Mouse (Mus musculus): Measurements from ENCODE around the gene Aox3.

The Aox3 gene

DNA sequence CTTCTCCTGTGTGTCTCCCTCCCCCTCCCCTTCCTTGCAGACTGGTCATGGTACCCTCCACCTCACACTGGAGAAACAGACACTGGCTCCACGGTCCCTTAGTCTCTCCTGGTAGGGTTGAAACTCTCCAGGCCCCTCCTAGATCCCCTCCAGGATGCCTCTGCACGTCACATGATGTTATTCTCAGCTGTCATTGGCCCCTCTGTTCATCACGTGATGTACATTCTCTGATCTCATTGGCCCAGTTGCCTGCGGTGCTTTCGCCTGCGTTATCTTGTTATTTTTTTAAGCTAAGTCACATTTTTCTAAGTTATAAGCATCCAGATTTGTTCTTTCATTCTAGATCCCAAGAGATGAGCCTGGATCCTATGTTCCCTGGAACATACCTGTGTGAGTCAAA is 7.2 kb upstream of the Aox3 start:
- DNase-seq (ENCODE audit: low spot score in 2 of 2) = no peak

DNA sequence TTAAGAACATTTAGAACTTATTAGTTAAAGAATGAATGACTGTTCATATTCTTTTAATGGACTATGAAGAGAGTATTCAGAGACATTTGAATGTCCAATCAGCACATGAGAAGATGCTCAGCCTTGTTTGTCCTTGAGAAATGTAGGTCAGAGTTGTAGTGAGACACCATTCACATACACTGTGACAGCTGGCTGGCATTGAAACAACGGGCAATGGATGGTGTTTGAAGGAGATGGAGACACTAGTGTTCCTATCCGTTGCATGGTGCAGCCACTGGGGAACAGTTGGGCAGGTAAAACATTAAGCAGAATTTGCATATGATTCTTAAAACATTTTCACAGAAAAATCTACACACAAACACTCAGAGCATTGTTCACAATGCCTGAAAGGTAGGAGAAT is 5.9 kb upstream of the Aox3 start:
- no peak for DNase-seq (ENCODE audit: low spot score in 2 of 2)

DNA sequence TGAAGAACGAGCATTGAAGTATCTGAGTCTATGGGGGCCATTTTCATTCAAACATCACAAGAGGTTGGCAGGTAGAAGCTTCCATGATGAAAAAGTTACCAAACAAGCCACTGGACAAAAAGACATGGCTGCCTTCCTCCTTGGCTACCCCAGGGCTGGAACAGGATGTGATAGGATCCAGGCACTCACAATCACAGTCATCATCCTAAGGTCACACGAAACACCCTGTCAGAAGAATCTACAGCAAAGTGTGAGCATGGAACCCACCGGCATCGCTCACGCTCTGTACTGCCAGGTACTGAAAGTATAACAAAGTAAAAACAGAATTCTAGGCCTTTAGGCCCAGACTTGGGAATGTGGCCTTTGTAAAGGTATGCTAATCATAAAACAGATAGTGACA is 2.7 kb upstream of the Aox3 start:
- DNase-seq (ENCODE audit: low spot score in 2 of 2) = no peak

DNA sequence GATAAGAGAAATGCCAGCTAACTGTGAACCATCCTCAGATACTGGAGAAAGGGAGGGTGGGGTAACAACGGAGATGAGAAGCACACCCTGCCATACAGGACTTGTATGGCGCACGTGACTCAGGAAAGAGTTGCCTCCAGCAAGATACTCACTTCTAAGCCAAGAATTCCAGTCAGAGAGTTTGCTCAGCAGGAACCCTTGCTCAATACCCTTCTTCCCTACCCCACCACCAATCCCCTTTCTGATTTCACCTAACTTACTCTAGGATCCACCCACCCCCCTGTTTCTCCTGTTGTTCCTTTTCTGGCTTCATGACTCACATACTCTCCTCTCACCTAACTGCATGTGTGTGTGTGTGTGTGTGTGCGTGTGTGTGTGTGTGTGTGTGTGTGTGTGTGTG is 1.6 kb upstream of the Aox3 start:
- DNase-seq (ENCODE audit: low spot score in 2 of 2) = no peak

DNA sequence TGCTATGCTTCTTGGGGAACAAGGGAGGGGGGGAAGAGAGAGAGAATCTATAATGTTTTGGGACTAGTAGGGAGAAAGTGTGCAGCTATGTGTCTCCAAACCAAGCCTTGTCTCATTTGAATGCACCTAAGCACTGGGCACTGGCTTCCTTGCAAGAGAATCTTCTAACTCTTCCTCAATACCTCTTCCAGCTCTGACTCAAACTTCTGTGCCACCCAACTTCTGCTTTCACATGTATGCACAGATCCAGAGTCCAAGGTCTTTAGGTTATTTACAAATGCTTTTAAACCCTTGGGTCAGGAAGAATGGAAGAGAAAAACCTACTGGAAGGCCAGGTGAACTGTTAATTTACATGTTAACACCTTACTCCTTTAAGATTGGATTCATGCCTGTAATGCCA is 511 bp downstream of the Aox3 start:
- DNase-seq (ENCODE audit: low spot score in 2 of 2) = no peak

DNA sequence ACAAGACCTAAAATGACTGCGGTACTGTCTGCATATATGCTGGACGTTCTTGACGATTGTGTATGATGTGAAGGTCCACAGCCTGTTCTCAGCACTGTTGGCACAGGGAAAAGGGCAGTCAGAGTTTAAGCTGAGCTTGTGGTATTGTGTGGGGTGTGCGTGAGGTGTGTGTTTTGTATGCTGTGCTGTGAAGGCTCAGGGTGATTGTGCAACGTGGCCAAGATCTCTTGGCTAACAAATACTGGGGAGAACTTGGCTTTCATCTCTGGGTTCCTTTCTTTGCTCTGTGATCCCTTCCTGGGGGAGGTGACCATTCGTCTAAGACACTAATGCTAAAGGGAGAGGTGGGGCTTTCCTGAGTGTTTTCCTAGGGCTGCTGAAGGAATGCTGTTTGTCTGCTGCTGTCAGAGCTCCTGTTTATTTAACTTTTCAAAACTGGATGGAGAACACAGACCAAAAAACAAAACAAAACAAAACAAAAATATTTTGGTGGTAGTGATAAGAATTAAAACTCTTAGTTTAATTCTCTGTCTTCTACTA is 1.2 kb downstream of the Aox3 start:
- DNase-seq (ENCODE audit: low spot score in 2 of 2) = no peak

DNA sequence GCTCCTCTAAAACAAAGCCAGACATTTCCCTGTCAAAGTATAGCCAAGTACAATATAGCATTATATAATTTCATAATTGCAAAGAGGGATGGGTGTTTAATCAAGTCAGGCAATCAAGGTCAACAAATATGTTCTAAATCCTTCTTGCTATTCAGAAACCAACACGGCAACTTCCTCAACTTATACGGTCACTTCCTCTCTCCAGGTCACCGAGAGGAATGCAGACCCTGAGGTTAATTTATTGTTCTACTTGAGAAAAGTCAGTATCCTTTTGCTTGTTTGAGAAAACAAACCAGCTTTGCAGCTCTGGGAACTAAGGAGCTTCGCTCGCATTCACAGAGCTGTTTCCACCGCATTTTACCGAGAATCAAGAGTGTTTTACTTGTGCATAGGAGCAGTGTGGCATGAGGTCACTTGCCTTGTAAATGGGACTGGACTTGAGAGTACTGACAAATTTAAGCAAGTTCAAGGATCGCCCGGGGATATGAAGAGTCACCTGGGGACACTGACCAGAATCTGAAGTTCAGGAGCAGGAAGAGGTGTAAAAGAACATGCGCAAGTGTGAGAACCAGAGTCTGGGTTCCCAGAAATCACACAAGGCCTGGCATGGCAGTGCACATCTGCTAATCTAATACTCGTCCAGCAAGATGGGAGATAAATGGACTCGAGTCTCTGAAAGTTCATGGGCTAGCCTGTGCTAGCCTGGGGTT is 1.9 kb downstream of the Aox3 start:
- no peak for DNase-seq (ENCODE audit: low spot score in 2 of 2)

DNA sequence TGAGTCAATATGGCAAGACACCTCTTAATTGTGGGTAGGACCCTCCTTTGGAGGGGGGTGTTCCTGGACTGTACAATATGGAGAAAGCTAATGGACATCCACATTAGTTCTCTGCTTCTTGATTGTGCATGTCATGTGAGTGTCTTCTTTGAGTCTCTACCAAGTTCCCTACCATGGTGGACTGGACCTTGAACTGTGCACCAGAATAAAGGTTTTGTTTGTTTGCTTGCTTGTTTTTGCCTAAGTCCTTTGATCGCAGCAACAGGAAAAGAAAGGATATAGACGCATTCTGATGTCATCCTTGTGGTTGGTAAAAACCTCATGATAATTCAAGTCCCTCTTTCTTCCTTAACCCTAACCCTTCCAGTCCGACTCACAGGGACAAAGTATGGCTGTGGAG is 5.3 kb downstream of the Aox3 start:
- DNase-seq (ENCODE audit: low spot score in 2 of 2) = no peak

DNA sequence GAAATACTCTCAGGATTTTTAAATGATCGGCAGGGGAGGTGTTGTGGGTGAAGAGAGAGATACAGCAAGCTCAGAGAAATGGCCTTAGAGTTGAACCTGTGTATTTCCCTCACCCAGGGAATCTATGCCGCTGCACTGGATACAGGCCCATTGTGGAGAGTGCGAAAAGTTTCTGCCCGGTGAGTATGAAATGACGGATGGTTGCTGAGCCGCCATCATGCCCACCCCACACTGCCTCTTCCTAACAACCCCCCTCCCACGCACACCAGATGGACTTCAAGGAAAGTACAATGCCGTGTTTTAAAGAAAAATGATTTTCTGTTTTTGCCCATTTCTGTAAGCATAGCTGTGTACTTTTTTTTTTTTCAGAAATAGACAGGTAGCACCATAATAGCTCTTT is 12.0 kb downstream of the Aox3 start:
- no peak for DNase-seq (ENCODE audit: low spot score in 2 of 2)

DNA sequence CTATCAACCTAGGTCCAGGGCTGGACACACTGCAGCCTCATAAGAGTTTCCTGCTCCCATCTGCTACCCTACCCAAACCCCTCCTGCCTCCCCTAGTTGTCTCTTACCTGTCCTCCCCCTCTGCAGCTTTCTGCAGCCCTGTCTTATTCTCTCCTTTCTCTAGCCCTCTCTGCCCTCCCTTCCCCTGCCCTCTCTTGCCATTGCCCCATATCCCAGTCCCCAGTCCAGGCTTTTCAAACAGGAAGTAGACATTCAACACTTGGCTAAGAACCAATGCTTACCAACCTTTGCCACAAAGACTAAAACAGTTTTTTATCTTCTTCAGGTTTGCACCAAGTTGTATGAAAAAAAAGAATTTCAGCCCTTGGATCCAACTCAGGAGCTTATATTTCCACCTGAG is 25.0 kb downstream of the Aox3 start:
- no peak for DNase-seq (ENCODE audit: low spot score in 2 of 2)

DNA sequence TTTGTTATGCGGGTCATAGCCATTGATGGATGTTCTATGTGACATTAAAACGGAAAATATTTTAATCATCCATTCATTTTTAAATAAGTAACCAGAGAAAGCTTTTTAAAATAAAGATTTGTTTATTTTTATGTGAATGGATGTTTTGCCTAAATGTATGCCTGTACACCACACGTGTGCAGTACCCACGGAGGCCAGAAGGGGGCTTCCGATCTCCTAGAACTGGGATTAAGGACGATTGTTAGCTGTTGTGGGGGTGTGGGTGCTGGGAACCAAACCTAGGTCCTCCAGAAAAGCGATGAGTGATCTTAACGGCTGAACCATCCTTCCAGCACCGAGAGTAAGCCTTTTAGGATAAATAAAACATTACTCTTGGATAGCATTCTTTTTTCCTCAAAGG is 26.1 kb downstream of the Aox3 start:
- no peak for DNase-seq (ENCODE audit: low spot score in 2 of 2)

DNA sequence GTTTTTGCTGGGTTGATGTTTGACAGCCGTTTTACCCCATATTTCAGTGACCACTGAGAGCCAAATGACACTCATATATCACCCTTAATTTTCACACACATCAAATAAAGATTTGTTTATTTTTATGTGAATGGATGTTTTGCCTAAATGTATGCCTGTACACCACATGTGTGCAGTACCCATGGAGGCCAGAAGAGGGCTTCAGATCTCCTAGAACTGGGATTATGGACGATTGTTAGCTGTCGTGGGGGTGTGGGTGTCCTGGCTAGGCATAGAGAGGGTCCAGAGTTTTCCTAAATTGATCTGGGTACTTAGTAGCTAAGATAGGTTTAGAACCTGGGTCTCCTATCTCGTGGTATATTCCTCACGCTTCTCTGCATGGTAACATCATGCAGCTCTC is 27.7 kb downstream of the Aox3 start:
- no peak for DNase-seq (ENCODE audit: low spot score in 2 of 2)

DNA sequence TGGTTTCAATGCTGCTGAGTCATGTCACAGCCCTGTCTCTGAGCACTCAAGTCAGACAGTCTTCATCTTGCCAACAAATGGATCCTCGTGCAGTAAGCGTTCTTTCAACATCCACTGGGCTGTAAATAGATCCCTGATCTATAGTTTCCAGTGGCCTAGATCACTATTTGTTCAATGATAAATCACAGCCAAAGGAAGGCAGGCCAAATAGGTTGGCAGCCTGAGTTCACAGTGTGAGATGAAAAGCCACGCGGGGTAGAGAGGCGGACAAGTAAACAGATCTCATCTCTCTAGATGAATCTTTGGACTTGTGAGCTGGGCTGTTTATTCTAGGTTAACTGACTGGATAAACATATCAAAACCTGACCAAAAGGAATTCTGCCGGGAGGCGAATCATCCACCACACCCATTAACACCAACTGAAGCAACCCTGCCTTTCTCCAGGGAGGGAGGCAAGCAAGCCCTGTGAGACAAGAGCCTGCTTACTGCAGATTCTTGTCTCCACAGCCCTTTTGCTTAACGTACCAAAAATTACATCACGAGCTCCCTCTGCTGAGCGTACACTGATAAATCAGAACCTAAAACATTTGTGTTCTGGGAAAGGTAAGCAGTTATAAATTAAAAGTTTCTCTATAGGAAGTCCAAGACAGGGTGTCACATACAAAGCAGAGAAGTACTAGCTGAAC is 31.6 kb downstream of the Aox3 start:
- DNase-seq (ENCODE audit: low spot score in 2 of 2) = peak in 1 of 2 experiments; percentile 3

DNA sequence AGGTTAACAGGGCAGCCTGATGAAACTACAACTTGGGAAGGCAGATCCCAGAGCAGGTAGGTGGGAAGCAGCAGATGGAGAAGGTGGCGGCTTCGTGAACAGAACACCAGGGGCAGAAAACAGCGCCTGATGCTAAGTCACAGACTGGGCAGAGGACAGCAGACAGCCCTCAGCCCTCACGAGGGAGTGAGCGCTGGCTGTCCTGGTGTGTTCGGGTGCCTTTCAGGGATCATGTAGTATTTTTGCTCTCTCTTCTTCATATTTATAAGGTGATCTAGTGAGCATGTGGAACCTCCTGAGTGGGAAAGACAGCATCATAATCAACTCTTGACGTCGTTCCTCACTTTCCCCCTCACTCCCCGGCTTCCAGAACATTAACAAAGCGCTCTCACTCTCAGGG is 33.1 kb downstream of the Aox3 start:
- DNase-seq (ENCODE audit: low spot score in 2 of 2) = no peak

DNA sequence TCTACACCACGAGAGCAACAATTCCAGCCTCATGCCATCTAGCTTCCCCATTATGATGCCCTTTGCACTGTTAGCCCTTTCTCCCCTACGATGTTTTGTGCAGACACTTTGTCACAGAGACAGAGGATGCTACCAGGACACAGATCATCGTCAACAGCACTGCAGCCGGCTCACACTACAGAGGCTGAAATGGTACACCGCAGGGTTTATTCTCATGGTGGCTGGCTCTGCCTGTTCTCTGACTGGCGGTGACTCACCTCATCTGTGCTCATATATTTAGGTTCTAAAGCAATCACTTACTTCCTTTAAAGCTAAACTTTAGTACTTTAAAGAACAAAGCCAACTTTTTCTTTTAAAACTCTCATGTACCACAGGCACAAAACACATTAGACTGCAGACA is 34.8 kb downstream of the Aox3 start:
- no peak for DNase-seq (ENCODE audit: low spot score in 2 of 2)

DNA sequence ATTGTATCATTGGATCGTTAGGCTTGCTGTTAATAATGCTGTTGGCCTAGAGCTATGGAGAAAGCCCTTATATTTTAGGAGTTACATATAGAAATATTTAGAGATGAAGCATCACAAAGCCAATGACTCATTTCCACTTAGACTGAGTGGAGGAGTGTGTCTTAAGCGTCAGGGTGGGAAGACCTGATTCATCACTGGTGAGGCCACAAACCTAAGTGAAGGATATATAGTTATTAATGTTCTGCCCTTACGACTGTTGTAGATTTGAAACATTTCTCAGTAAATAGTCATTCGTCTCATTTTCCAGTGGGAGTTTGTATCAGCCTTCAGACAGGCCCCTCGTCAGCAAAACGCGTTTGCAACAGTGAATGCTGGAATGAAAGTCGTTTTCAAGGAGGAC is 39.3 kb downstream of the Aox3 start:
- no peak for DNase-seq (ENCODE audit: low spot score in 2 of 2)

DNA sequence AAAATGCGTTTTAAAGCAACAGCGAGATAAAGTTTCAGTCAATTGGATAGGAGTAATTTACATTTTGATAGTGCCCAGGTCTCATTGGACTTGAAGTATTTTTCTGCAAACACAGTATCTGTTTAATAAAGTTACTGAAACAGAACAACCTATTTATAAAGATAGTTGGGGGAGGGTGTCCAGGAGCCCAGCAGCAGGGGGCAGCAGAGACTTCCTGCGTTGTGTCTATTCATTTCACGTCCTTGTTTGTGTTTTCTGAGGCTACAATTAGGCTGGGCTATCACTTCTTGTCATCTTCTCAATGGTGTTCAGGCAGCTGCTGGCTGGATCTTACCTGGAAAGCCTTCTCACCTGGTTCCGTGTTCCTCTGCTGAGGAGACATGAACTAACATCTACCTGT is 43.8 kb downstream of the Aox3 start:
- DNase-seq (ENCODE audit: low spot score in 2 of 2) = peak in 1 of 2 experiments; percentile 4

DNA sequence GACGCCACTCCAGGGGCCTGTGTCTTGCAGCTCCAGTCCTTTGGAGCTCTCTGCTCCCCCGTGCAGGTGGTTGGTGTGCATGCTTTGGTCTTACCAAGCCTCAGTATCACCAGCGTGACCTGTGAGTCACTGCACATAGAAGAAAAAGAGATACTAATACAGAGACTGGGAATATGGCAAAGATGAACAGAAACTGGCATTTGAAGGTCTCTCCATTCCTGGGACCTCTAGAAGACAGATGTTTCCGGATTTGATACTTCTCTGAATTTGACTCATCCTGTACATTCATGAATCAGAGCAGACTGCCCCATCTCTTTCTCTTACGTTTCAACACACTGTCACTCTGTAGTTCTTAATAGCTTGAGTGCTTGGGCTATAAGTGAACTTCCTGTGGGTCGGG is 57.0 kb downstream of the Aox3 start:
- no peak for DNase-seq (ENCODE audit: low spot score in 2 of 2)

DNA sequence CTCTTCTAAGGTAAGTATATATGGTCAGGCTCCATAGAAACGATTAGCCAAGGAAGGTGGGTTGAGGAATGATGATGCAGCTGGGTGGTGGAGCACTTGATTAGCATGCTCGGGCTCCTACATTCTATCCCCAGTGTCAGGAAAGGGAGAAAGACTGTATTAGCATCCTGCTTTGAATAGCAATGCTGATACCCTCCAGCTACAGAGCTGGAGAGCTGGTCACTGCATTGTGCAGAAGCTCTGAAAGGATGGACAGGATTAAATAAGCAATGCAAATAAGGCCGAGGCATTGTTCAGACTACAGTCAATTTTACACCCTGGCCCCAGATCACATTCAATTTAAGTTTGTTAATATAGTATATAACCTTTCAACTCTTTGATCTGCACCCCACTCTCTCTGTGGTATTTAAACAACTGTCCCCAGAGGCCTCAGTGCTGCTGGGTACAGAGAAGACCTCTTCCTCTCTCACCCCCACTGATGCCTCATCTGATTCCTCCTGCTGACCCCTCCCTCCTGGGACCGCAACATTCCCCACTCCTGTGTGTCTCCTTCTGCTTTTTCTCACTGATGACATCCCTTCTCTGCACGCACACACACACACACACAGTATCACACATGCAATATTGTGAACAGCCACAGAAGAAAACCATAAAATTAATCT is 75.7 kb downstream of the Aox3 start:
- DNase-seq (ENCODE audit: low spot score in 2 of 2) = no peak

DNA sequence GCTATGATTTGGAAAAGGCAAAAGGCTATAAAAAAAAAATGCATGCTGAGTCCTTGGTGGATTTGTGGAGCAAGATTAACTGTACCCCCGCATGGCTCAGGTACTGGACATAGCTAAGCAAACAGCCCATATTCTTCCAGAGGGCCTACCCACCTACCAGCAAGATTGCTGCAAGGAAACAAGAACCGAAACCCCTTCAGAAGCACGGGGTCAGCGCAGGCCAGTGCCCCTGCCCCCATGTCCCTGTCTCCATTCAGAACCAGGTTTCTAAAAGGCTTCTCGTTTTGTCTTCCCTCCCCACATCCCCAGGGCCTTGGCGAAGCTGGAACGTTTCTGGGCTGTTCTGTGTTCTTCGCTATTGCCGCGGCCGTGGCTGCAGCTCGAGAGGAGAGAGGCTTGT is 81.4 kb downstream of the Aox3 start:
- no peak for DNase-seq (ENCODE audit: low spot score in 2 of 2)

DNA sequence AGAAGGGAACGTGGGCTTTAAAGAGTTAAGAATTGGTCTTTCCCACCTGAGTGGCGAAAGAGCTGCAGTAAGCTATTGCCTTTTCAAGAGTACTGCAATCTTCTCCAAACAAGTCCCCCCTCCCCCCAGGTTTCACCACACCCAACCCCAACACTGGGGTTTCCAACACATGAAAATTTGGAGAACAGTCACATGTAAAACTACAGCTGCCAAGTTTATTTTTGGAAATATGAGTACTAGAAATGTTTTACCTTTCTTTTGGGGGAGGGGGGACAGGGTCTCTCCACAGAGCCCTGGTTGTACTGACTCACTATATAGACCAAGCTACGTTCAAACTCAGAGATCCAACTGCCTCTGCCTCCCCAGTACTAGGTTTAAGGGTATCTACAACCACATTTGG is 82.1 kb downstream of the Aox3 start:
- no peak for DNase-seq (ENCODE audit: low spot score in 2 of 2)

DNA sequence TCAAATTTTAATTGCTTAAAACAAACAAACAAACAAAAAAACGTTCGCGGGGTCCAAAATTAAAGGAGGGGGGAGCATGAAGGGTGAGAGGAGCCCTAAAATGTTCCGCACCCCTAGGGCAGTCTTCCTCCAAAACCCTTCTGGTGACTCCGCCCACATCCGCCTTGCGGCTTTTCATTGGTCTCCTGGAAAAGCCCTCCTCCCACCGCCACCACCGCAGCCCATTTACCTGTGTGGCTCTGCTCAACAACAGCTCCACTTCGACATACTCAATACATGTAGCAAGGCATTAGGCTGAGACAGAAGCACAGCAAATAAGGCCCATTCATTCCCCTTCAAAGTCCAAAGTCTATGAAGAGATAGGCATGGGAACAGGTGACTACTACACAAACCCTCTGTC is 82.6 kb downstream of the Aox3 start:
- DNase-seq (ENCODE audit: low spot score in 2 of 2) = no peak

DNA sequence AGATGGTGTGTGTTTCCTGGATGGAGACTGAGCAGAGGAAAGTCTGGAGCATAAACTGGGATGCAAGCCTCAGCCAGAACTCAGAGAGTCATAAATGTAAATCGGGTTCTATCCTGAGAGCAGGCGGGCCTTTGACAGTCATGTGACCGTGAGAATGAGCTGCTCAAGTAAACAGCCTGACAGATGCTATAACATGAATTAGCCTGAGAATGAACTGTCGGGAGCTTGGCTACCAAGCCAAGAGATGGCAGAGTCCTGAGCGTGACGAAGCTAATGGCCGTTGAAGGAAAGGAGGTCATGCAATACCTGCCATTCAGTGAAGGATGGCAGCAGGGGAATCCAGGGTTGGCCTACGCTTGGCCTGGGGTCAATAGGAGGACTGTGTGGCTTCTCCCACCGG is 84.1 kb downstream of the Aox3 start:
- DNase-seq (ENCODE audit: low spot score in 2 of 2) = no peak
